Mouse (Mus musculus) embryonic fibroblast, embryonic 13.5 days (primary cell): Measurements from ENCODE around the gene Tnr.

ENCODE experiments used
- CTCF ChIP-seq: IDR thresholded peaks from 2 replicates; pipeline ENCODE4 v1.5.1; 2011; ENCODE audit warnings: mild to moderate bottlenecking, control low read depth, low read length, moderate library complexity, borderline replicate concordance; ENCODE audit not compliant: insufficient read depth
- POLR2A ChIP-seq: IDR thresholded peaks from 2 replicates; pipeline ENCODE4 v1.6.1; 2011; ENCODE audit warnings: low read depth, mild to moderate bottlenecking, control low read depth, low read length, moderate library complexity

DNA sequence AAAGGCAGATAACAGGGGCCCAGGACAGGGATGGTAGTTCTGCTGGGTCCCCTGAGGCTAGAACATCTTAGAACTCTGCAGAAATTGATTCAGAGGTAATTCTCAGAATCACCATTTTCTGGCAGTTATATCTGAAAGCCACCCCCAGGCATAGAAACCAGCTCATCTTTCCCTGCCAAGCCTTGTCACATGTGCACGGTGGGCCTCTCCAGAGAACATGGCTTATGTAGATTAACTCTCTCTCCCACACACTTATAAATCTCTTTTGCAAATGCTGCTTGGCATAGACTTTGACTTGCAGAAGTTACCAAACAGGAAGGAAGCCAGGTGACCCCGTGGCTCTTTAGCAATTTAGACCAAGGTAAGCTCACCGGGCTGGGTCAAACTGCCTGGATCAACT, 215.9 kb downstream of the Tnr start:
- TF ChIP-seq CTCF (no peak), POLR2A (no peak)
